Mouse (Mus musculus) gastrocnemius, adult 18-20 months (tissue): ENCODE measurements at regions not wholly inside any gene's neighbourhood (a gene's known extent, or its start where the extent isn't known, plus 50 kb on each side); places are given as distances from the start of the nearest gene placed in this dataset.

Source experiments
- DNase-seq: peaks from one replicate; pipeline ENCODE4 v3.0.0; 2021; ENCODE audit warnings: low spot score

- no peak for DNase-seq
These were observed 54.8 kb downstream of the Foxb1 start for GRCm38 (mm10) chr9:69705942-69706341.

GRCm38 (mm10) chr9:69705071-69705470, 55.7 kb downstream of the Foxb1 start:
- DNase-seq: no peak

GRCm38 (mm10) chr9:69703731-69704130, 57.0 kb downstream of the Foxb1 start:
- no peak for DNase-seq

GRCm38 (mm10) chr9:69702156-69702928, 58.4 kb downstream of the Foxb1 start:
- no peak for DNase-seq

- DNase-seq: no peak
These were observed 60.0 kb downstream of the Foxb1 start for GRCm38 (mm10) chr9:69700696-69701095.

GRCm38 (mm10) chr9:69691756-69692155, 69.0 kb downstream of the Foxb1 start:
- no peak for DNase-seq

- no peak for DNase-seq
These were observed 73.2 kb downstream of the Foxb1 start for GRCm38 (mm10) chr9:69687349-69688123.

- DNase-seq: no peak
These were observed 74.0 kb downstream of the Foxb1 start for GRCm38 (mm10) chr9:69686766-69687165.

GRCm38 (mm10) chr9:69685630-69686029, 75.1 kb downstream of the Foxb1 start:
- no peak for DNase-seq

GRCm38 (mm10) chr9:69681372-69682213, 79.1 kb downstream of the Foxb1 start:
- DNase-seq: peak; percentile 8

GRCm38 (mm10) chr9:69678634-69679033, 82.1 kb downstream of the Foxb1 start:
- DNase-seq: no peak

- DNase-seq: no peak
These were observed 87.2 kb downstream of the Foxb1 start for GRCm38 (mm10) chr9:69673463-69674105.

GRCm38 (mm10) chr9:69672657-69673462, 87.9 kb downstream of the Foxb1 start:
- no peak for DNase-seq

- no peak for DNase-seq
These were observed 89.5 kb downstream of the Foxb1 start for GRCm38 (mm10) chr9:69671199-69671598.

GRCm38 (mm10) chr9:69670551-69671044, 90.1 kb downstream of the Foxb1 start:
- DNase-seq: no peak

- DNase-seq: no peak
These were observed 90.9 kb downstream of the Foxb1 start for GRCm38 (mm10) chr9:69669611-69670550.

GRCm38 (mm10) chr9:69668475-69669090, 92.2 kb downstream of the Foxb1 start:
- DNase-seq: no peak

GRCm38 (mm10) chr9:69667064-69667533, 93.6 kb downstream of the Foxb1 start:
- no peak for DNase-seq

- no peak for DNase-seq
These were observed 96.5 kb downstream of the Foxb1 start for GRCm38 (mm10) chr9:69664201-69664600.
